Mouse (Mus musculus) ES-E14 (cell line): ENCODE data around the gene Zfp423.

ENCODE experiments used
- CHD2 ChIP-seq: IDR thresholded peaks from 2 replicates; pipeline ENCODE4 v1.6.1; 2014; ENCODE audit warnings: mild to moderate bottlenecking, low read depth, low read length, inconsistent platforms
- HCFC1 ChIP-seq: IDR thresholded peaks from 2 replicates; pipeline ENCODE4 v1.6.1; 2012; ENCODE audit warnings: low read length, inconsistent platforms, borderline replicate concordance; ENCODE audit not compliant: insufficient read depth
- MAFK ChIP-seq: IDR thresholded peaks from 2 replicates; pipeline ENCODE4 v1.6.1; 2014; ENCODE audit warnings: mild to moderate bottlenecking, low read depth, low read length, inconsistent platforms; ENCODE audit not compliant: insufficient read depth
- ZNF384 ChIP-seq: IDR thresholded peaks from 2 replicates; pipeline ENCODE4 v1.6.1; 2012; ENCODE audit warnings: low read depth, low read length, inconsistent platforms

DNA sequence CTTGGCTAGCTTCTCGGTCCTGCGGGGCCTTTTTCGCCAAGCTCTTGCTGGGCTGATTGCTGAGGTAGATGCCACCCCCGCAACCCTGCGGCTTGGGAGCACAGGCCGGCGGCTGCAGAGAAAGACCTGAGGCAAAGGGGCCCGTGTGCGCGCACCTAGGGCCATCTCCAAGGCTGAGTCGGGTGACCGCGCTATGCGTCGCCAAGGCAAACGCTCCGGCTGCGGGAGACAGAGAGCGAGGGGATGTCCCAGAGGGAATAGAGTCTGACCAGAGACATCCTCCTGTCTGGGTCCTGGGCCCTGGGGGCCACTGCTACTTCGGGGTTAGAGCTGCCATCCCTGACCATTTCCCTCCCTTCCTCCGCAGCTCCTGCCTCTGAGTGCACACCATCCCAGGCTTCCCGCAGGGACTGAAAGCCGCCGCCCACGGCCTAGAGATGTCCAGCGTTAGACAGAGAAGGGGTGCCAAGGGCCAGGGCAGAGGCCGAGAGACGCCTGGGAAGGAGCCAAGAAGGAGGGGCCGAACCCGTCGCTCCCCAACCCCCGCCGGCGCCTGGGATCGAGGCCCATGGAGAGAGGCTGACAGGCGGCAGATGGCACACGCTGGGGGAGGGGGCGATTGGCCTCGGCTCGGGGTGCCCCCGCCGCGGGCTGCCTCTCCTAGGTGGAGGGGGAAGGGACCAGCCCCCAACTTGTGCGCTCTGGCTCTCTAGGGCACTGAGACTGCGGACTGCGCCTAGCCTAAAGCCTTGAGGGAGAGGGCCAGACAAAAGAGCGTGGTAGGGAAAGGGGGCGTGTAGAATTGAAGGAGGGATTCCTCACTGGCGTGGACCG lies 2.5 kb upstream of the Zfp423 start:
- TF ChIP-seq MAFK (no peak), HCFC1 (no peak), CHD2 (no peak), ZNF384 (no peak)
